Mouse (Mus musculus) mouse embryonic stem cell (cell line): Measurements from ENCODE around the gene Gm10031.

Experiments used
- in situ Hi-C, 2 experiments: fragments of 300-500 bp; cut with MboI; formaldehyde crosslinking; loops; 1 replicate in 1 of 2; 3 replicates in 1 of 2; pipeline ENCODE4 v1.14.3; 2019 to 2020; ENCODE audit warnings: low sequenced_read_pairs in 2 of 2, low pct_unique_long_range_greater_than_20kb in 1 of 2, mixed read lengths in 1 of 2; ENCODE audit not compliant: unreplicated experiment in 1 of 2

Gm10031 gene

GRCm38 (mm10) chr1:156537701-156538100 lies 13.9 kb downstream of the Gm10031 start:
- in situ Hi-C loops: no loop called here

GRCm38 (mm10) chr1:156538382-156538781 lies 14.6 kb downstream of the Gm10031 start:
- in situ Hi-C loops: no loop called here

- in situ Hi-C loops: no loop called here
Measured at GRCm38 (mm10) chr1:156539787-156540560, 16.2 kb downstream of the Gm10031 start.

GRCm38 (mm10) chr1:156543999-156544398 lies 20.2 kb downstream of the Gm10031 start:
- in situ Hi-C loops: no loop called here

GRCm38 (mm10) chr1:156558024-156558930 lies 34.5 kb downstream of the Gm10031 start, which contains the start of gene Abl2:
Gene Abl2, plus strand, starts transcription at chr1:156558786.
- in situ Hi-C loops: no loop called here

- in situ Hi-C loops: no loop called here
Measured at GRCm38 (mm10) chr1:156558950-156559640, 35.3 kb downstream of the Gm10031 start.

- in situ Hi-C loops: no loop called here
Measured at GRCm38 (mm10) chr1:156559641-156560020, 35.8 kb downstream of the Gm10031 start.

- in situ Hi-C loops: no loop called here
Measured at GRCm38 (mm10) chr1:156560500-156560899, 36.7 kb downstream of the Gm10031 start.

- in situ Hi-C loops: no loop called here
Measured at GRCm38 (mm10) chr1:156565328-156565727, 41.5 kb downstream of the Gm10031 start.

- in situ Hi-C loops: no loop called here
Measured at GRCm38 (mm10) chr1:156566132-156566531, 42.3 kb downstream of the Gm10031 start.

GRCm38 (mm10) chr1:156569615-156570014 lies 45.8 kb downstream of the Gm10031 start:
- in situ Hi-C loops: no loop called here

GRCm38 (mm10) chr1:156572952-156573351 lies 49.1 kb downstream of the Gm10031 start:
- in situ Hi-C loops: no loop called here
